Mouse (Mus musculus) hindbrain, embryonic 16.5 days (tissue): ENCODE data around the gene Slc25a21. TPM values are rescaled to one million over a fixed set of nuclear protein-coding genes. Genes with fewer than 3 reads are reported as not detected.
A peak's percentile ranks its signal among the peaks of the same experiment; 100 is the strongest.

Source experiments
- ATAC-seq: fragments of 200-750 bp; cut with Nextera tagmentation; 2 replicates; pipeline ENCODE4 v1.8.0; 2017; ENCODE audit warnings: moderate TSS enrichment, moderate library complexity
- H3K27ac ChIP-seq: fragments of 300-500 bp; sonication (generic); 2 replicates; pipeline ENCODE4 v1.5.1; 2014; ENCODE audit warnings: low read depth, mild to moderate bottlenecking, control low read depth, low read length, moderate library complexity
- H3K27me3 ChIP-seq: fragments of 300-500 bp; sonication (generic); replicated peaks from 2 replicates; pipeline ENCODE4 v1.6.1; 2014; ENCODE audit warnings: low read length; ENCODE audit not compliant: control insufficient read depth, insufficient read depth
- H3K36me3 ChIP-seq: fragments of 300-500 bp; sonication (generic); 2 replicates; pipeline ENCODE4 v1.6.1; 2014; ENCODE audit warnings: mild to moderate bottlenecking, low read length, moderate library complexity, mixed read lengths; ENCODE audit not compliant: control insufficient read depth, insufficient read depth
- H3K4me1 ChIP-seq: fragments of 300-500 bp; sonication (generic); 2 replicates; pipeline ENCODE4 v1.6.1; 2014; ENCODE audit warnings: low read depth, low read length; ENCODE audit not compliant: control insufficient read depth, insufficient read depth
- H3K4me2 ChIP-seq: fragments of 300-500 bp; sonication (generic); 2 replicates; pipeline ENCODE4 v1.6.1; 2014; ENCODE audit warnings: mild to moderate bottlenecking, low read length, control low read depth, moderate library complexity
- H3K4me3 ChIP-seq: fragments of 300-500 bp; sonication (generic); 2 replicates; pipeline ENCODE4 v1.5.1; 2014; ENCODE audit warnings: mild to moderate bottlenecking, low read length, control low read depth, moderate library complexity
- H3K9ac ChIP-seq: fragments of 300-500 bp; sonication (generic); 2 replicates; pipeline ENCODE4 v1.6.1; 2014; ENCODE audit warnings: low read depth, mild to moderate bottlenecking, control low read depth, low read length, moderate library complexity
- H3K9me3 ChIP-seq: fragments of 300-500 bp; sonication (generic); 2 replicates; pipeline ENCODE4 v1.6.1; 2014; ENCODE audit warnings: mild to moderate bottlenecking, low read length, moderate library complexity; ENCODE audit not compliant: control insufficient read depth
- WGBS: fragments of 180-500 bp; shearing (Covaris S2); extraction: QIAGEN DNeasy Blood & Tissue Kit; methylation state at CpG from one replicate; pipeline ENCODE4 v1.1.7; 2014; 5-methylcytosine and 5-hydroxymethylcytosine counted together
- polyA plus RNA-seq: library from polyadenylated mRNA; unstranded; fragments of >200 nt; fragmentation: Nextera tagmentation; extraction: Ambion mirVana; gene quantifications from 2 replicates; pipeline ENCODE4 v1.2.1, GENCODE M21; 2015

Slc25a21 gene
- polyA plus RNA-seq, 1 experiment from 2014 or later, result 0.20 TPM

DNA sequence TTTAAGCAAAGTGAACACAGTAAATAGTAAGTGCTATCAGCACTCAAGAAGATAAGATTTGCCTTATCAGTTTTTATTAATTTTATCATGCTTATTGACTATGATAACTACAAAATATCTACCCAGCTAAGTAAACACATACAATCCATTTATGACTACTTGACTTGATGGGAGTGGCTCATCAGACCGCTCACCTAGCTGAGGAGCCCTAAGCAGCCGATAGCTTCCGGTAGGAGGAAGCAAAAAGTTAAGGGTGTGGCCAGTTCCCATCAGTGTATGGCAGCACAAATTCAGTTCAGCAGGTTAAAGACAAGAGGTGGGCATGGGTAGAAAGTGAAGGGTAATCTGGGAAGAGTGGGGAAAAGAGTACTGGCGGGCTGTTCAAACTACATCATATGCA, 10.2 kb downstream of the Slc25a21 start:
- Histone ChIP-seq H3K9ac (no peak overlapping the region), H3K4me2 (no peak overlapping the region), H3K9me3 (no peaks in the 10 kb centered on the region), H3K27ac (no peak overlapping the region), H3K27me3 (no peaks in the 10 kb centered on the region), H3K4me1 (no peaks in the 10 kb centered on the region), H3K36me3 (no peaks in the 10 kb centered on the region), H3K4me3 (no peak overlapping the region)
- no peak for ATAC-seq
- 91% methylated on average over 4 of the region's 4 CpGs for WGBS

GRCm38 (mm10) chr12:57186126-57186525, 11.1 kb downstream of the Slc25a21 start:
- no peaks in the 10 kb centered on the region for H3K4me1 ChIP-seq
- H3K27me3 ChIP-seq, result no peaks in the 10 kb centered on the region
- H3K36me3 ChIP-seq, result no peaks in the 10 kb centered on the region
- 67% methylated on average over 2 of the region's 2 CpGs for WGBS
- ATAC-seq, result no peak
- H3K9me3 ChIP-seq, result no peaks in the 10 kb centered on the region
- H3K4me3 ChIP-seq, result no peak overlapping the region
- H3K27ac ChIP-seq, result no peak overlapping the region
- H3K9ac ChIP-seq, result no peak overlapping the region
- no peak overlapping the region for H3K4me2 ChIP-seq

DNA sequence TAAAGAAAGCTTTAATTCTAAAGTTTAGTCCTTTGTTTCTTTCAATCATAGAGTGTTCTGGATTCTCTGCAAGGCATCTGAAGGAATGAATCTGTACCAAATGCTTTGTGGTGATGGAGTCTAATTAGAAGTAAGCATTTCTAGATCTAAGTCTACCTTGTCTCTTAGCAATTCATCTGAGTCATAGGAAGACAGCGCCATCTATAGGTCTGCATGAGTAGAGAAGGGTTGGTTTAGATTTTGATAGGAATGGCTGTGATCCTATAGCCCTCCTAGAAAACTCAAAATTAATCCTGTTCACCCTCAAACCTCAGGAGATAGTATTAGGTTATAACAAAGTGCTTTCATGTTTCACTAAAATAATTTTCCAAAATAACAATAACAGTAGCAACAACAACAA, 11.8 kb downstream of the Slc25a21 start:
- no peak for ATAC-seq
- Histone ChIP-seq H3K4me2 (no peak overlapping the region), H3K27me3 (no peaks in the 10 kb centered on the region), H3K4me3 (no peak overlapping the region), H3K4me1 (no peaks in the 10 kb centered on the region), H3K36me3 (no peaks in the 10 kb centered on the region), H3K9ac (no peak overlapping the region), H3K9me3 (no peaks in the 10 kb centered on the region), H3K27ac (no peak overlapping the region)
- WGBS, result 0% methylated on average over 1 of the region's 1 CpGs

GRCm38 (mm10) chr12:57184401-57185147, 12.7 kb downstream of the Slc25a21 start:
- 59% methylated on average over 2 of the region's 2 CpGs for WGBS
- Histone ChIP-seq H3K36me3 (no peaks in the 10 kb centered on the region), H3K4me3 (no peak overlapping the region), H3K27me3 (no peaks in the 10 kb centered on the region), H3K27ac (no peak overlapping the region), H3K4me1 (no peaks in the 10 kb centered on the region), H3K9ac (no peak overlapping the region), H3K4me2 (no peak overlapping the region), H3K9me3 (no peaks in the 10 kb centered on the region)
- ATAC-seq, result no peak

- Histone ChIP-seq H3K4me3 (no peak overlapping the region), H3K4me1 (peaks cover 2% of the 10 kb centered on the region), H3K9me3 (no peaks in the 10 kb centered on the region), H3K27ac (no peak overlapping the region), H3K4me2 (no peak overlapping the region), H3K27me3 (no peaks in the 10 kb centered on the region), H3K36me3 (no peaks in the 10 kb centered on the region), H3K9ac (no peak overlapping the region)
- peak; percentile 40 for ATAC-seq
- 18% methylated on average over 5 of the region's 5 CpGs for WGBS
Observed at GRCm38 (mm10) chr12:57179465-57180188, 17.6 kb downstream of the Slc25a21 start.

- no peak overlapping the region for H3K4me3 ChIP-seq
- H3K27me3 ChIP-seq, result no peaks in the 10 kb centered on the region
- no peaks in the 10 kb centered on the region for H3K36me3 ChIP-seq
- ATAC-seq, result no peak
- H3K4me1 ChIP-seq, result peaks cover 2% of the 10 kb centered on the region
- no peak overlapping the region for H3K27ac ChIP-seq
- no peak overlapping the region for H3K4me2 ChIP-seq
- H3K9ac ChIP-seq, result no peak overlapping the region
- no peaks in the 10 kb centered on the region for H3K9me3 ChIP-seq
Observed at GRCm38 (mm10) chr12:57178818-57179217, 18.5 kb downstream of the Slc25a21 start.

DNA sequence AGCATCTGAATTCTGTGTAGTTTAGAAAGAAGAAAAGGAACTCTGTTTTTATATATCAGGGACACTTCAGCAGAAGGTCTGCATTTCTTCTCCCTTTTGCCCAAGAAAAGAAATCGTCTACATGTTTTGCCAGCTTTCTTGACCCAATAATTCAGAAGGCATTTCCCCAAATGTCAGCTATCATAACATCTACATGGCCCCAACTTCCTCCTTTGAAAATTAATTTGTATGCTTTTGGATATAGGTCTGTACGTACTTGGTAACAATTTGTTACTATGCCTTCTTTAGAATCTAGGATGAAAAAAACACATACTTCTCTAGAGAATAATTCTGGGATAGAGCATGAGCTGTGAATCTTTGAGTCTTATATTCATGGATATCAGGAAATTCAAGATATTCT, 34.0 kb downstream of the Slc25a21 start:
- Histone ChIP-seq H3K4me2 (no peak overlapping the region), H3K4me1 (no peaks in the 10 kb centered on the region), H3K4me3 (no peak overlapping the region), H3K9me3 (no peaks in the 10 kb centered on the region), H3K27me3 (no peaks in the 10 kb centered on the region), H3K27ac (no peak overlapping the region), H3K36me3 (no peaks in the 10 kb centered on the region), H3K9ac (no peak overlapping the region)
- ATAC-seq, result no peak
- 85% methylated on average over 2 of the region's 2 CpGs for WGBS

- no peaks in the 10 kb centered on the region for H3K27me3 ChIP-seq
- no peak overlapping the region for H3K27ac ChIP-seq
- H3K36me3 ChIP-seq, result no peaks in the 10 kb centered on the region
- no peak overlapping the region for H3K4me2 ChIP-seq
- no peak for ATAC-seq
- H3K4me3 ChIP-seq, result no peak overlapping the region
- H3K9ac ChIP-seq, result no peak overlapping the region
- H3K4me1 ChIP-seq, result no peaks in the 10 kb centered on the region
- 86% methylated on average over 3 of the region's 3 CpGs for WGBS
- H3K9me3 ChIP-seq, result no peaks in the 10 kb centered on the region
Observed at GRCm38 (mm10) chr12:57162840-57163239, 34.4 kb downstream of the Slc25a21 start.

GRCm38 (mm10) chr12:57159904-57160303, 37.4 kb downstream of the Slc25a21 start:
- WGBS, result 86% methylated on average over 6 of the region's 6 CpGs
- H3K4me2 ChIP-seq, result no peak overlapping the region

More at GRCm38 (mm10) chr12:57159904-57160303, 37.4 kb downstream of the Slc25a21 start:
- no peaks in the 10 kb centered on the region for H3K27me3 ChIP-seq
- H3K36me3 ChIP-seq, result no peaks in the 10 kb centered on the region
- H3K4me3 ChIP-seq, result no peak overlapping the region
- ATAC-seq, result no peak
- H3K27ac ChIP-seq, result no peak overlapping the region
- no peaks in the 10 kb centered on the region for H3K9me3 ChIP-seq
- H3K4me1 ChIP-seq, result no peaks in the 10 kb centered on the region
- H3K9ac ChIP-seq, result no peak overlapping the region
